Mouse (Mus musculus) urinary bladder, postnatal 14 days (tissue): Measurements from ENCODE around the gene Ccl12.

ENCODE experiments used
- DNase-seq: peaks from one replicate; pipeline ENCODE4 v3.0.0; 2021; ENCODE audit warnings: low spot score

Ccl12 gene

DNA sequence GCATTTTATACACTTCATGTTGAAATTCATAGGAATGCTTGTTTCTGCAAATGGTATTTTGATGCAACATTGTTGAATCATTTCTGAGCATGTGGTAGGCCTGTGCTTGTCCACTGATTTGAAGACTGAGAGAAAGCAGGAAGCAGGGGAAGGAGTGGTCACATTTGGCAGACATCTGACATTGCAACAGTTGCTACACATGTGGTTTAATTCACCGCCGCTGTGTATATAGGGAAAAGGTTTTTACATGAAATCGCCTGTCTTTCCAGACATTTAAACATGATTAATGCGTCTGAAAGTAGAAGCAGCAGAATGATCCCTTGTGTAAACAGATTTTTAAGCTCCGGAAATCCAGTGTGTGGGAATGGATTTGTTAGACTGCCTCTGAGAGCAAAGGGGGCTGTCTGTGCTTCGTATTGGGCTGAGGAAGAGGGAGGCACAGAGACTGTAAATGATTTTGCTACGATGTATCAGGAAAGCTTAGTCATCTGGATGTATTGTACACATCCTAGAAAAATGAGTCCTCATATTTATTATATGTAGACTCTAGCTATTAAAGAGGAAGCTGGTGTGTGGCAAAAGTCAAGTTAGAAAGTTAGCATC lies 37.9 kb downstream of the Ccl12 start:
- DNase-seq, result peak; percentile 15
